Mouse (Mus musculus) thymus, postnatal 4 days (tissue): Measurements from ENCODE around the gene C8b.

Experiments
- DNase-seq: peaks from one replicate; pipeline ENCODE4 v3.0.0; 2021

Gene C8b

DNA sequence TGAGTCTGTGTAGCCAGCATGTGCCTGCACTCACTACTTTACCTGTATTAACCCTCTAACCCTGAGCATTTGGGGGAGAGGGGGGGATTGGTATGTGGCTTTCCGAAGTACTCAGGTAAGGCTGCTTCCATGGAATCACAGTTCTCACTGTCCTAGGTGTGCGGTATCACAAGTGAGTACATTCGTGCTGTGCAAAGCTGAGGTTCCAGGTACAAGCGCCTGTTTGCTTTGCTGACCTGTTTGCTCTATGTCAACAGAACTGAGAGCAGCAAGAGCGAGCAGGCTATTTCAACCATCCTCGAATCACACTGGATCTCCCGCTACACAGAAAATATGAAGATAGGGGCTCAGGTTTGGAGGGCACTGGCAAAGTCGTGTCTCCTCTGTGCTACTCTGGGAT is at the start of gene C8b:
Gene C8b (plus strand): TSS at position 253 of the 400 bp plus-strand sequence.
- no peak for DNase-seq

DNA sequence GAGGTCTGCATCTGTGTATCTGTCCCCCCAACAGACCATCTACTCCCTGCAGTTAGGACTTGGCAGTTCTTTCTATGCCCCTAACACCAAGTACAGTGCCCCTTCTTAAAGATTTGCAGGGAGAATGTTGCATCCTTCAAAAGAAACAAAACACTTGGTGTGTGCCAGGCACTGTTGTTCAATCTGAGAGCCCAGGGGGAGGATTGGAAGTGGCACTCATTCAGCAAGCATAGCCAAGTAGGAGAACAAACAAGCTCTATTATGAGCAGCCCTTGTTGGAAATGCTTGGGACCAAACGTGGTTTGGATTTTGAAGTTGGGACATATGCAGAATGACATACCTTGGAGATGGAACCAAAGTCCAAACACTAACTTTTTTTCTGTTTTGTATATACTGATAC is 49.6 kb upstream of the C8b start:
- DNase-seq: no peak

DNA sequence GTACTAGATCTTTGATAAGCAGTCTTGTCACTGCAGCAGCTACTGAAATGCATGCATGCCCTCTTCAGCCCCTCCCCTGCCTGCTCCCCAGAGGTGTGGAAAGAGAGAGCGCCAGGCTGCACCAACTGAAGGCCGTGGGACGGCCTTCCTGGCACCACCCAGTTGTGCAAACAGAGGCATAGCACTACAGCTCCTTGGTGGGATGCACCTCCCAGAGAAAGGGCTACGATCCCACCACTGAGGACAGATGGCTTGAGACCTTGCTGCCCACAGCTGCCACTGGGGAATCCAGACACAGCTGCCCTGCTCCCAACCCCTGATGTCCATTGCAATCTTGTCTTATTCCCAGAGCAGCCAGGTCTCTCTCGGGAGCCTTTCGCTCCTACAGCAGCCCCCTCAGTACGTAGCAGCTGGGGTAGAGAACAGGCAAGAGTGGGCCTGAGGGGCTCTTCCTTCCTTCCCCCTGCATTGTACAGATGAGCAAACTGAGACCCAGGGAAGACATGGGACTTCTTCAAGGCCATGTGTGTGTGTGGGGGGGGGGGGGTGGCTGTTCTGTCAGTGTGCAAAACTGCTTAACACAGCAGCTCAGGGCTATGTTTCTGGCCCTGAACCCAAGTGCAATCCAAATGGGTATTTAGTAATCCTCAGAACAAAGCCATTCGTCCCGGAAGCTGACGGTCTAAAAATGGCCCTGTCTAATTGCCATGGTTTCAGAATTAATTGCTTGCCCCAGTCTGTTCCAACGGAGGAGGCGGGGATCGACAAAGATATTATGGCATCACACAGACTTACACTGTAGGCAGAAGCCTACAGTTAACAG is 46.9 kb upstream of the C8b start:
- no peak for DNase-seq

DNA sequence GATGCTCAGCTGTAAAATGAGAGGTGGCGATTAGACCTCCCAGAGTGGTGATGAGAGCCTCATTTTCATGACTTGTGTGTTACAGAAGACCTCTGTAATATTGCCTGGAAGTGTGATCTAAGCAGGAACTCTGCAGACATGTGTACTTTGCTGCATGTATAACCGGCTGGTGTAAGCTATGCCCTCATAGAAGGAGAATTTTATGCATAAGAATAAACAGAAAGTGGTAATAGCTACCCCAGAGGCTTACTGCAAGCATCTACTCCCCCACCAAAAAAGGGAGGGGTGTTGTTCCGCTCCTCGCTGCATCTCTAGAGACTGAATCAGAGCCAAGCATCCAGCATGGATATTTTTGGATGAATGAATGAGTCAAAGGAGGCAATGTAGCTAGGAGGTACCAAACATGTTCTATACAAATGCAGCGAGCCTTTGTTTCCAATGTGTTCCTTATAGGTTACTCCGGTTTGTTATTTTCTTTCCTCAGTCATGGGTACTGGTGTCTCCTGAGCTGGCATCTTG is 42.5 kb upstream of the C8b start:
- no peak for DNase-seq

DNA sequence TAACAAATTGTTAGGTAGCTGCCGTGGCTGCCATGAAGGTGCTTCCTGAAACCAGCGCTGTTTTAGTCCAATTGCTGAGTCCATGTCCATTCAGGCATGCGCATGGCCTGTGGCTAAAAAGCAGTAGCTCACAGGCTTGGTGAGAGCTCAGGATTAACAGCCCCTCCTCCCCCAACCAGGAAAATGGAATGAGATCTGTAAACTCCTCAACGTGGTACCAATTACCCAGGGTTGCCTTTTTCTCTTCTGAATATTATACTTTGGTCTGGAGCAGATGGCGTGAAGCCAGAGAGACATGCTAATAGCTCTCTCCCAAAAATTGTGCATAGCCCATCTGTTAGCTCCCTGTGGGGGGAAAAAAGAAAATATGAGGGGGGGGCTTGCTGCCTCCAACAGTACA is 41.9 kb upstream of the C8b start:
- DNase-seq: no peak

DNA sequence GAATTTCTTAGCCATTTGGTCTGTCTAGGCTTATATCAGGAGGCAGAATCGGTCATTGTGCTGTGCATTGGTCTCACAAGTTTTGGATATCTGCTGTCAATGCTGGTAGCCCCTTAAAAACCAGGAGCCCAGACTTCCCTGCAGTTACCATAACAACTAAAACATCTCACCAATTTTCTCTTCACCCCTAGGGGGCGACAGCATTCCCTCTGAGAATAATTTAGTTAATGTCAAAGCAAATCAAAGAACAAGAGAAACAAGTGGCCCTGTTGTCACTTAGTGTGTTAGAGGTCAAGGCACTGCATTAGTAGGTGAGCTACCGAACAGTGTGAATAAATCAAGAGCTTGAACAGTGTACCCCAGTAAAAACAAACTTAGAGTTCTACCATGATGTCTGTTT is 40.4 kb upstream of the C8b start:
- no peak for DNase-seq

DNA sequence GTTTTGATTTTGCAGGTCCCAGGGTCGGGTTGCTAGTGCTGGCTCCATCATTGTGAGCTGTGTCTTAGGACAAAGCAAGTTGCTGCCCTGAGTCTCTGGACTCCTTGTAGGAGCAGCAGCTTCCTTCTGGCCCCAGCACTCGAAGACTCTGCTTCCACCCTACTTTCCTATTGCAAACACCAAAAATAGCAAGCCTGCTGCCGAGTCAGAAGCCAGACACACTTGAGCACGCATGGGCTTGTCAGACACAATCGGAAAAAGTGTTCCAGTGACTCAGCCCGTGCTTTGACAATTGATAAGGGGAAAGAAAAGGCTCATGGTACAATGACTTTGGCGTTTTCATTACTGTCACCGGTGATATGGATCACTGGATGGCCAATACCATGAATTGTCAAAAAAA is 36.9 kb upstream of the C8b start:
- no peak for DNase-seq

DNA sequence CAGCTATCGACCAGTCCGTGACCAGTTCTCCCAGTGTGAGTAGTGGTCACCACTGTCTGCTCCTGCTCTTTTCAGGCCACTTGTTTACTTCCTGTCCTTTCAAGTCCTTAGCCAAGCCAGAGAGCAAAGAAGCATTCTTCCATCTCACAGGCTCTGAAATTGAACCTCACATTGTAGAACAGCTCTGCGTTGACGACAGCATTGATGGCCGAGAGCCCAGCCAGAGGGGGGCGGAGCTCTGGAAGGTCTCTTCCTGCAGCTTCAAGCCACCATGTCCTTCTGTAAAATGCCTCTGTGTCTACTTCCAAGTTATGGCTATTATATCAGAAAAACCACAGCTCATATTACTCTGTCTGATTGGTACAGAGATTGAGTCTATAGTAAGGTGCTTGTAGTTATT is 19.6 kb upstream of the C8b start:
- DNase-seq: no peak

DNA sequence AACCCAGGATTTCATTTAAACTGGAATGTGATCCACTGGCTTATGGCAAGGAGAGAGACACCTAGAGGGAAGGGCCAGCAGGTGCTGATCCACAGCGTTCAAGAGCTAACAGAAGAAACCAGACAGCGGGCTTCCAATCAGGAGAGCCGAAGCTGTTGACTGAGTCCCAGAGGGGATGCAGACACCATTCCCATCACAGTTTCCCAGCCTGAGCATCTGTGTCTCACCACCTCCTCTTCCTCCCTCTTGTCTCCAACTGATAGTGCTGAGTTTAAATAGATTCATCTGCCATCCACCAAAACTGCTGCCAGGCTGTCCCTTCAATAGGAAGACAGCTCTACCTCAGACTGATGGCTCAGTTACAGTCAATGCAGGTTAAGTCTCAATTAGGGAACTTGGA is 12.0 kb upstream of the C8b start:
- DNase-seq: no peak

DNA sequence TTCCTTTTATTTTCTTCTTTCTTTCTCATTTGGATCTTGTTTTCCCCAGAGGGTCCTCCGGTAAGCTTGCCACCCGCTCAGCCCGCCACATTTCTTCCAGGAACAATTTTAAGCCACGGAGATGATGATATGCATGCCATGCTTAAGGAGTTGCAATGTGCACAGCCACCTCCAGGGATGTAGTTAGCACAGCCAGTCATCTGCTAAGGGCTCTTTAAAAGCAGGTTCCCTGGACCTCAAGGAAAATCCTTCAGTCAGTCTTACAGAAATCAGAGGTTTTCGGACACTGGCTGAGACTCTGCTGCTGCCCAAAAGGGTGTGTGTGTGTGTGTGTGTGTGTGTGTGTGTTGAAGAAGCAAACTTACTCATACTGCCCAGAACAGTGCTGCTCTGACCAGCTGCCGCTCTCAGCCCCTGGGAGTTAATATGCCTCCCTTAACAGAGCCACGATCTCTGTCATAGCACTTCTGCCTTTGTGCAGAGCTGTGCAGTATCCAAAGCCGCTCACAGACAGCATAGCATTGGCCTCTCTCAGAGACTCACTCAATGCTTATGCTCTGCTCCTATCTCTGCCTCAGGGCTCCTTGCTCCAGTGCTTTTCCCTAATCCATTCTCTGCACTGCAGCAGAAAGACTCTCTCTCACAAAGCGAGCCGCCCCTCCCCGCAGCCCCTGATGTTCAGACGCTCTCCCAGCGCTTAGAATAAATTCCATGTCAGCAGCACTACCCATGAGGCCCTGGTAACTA is 5.1 kb upstream of the C8b start:
- DNase-seq: no peak

DNA sequence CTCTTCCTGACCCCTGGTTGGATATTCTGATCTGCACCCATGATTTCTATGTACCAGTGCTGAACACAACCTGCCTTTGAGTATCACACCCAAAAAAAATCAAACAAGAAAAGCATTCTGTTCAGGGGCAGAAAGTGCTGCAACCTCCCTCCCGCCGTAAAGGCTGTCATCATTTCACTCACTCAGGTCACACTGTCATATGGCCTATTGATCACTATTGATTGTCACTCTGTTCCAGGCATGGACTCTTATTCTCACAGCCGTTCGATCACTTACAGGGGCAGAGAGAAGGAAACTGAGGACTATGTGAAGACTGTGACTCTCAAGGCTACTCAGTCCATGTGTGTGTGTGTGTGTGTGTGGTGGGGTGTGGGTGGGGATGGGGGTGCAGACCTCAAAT is 2.1 kb downstream of the C8b start:
- no peak for DNase-seq

DNA sequence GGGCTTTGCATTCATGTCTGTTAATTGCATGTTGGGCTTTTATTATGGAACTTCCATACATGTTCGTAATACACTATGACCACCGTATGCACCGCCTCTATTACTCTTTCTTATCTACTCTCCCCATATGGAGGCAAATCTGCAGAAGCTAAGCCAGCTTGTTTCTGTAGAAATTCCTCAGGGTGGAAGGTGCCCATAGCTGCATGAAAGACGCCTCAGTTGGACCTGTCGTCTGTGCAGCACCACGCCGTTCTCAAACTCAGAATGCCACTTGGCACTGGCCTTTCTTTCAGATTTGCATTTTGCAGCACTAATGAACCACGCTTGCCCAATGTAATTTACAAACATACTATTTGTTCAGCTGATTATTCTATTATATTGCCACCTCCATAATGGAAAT is 3.5 kb downstream of the C8b start:
- no peak for DNase-seq

DNA sequence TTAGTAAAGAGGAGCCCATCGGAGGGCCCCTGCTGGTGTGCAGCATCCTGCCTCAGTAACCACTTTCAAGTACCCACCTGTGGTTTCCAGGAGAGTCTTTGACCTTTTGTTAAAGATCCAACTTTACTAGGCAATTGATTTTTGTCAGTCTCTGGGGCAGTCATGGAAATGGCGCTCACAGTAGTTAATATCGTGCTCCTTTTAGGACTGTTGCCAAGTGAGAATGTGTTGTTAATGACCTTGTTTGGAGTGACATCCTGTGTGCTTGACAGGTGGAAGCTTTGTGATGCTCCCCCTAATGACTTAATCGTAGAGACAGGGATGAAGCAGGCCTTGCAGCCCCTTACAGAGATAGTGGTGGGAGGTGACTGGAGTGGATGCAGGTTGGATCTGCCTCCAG is 4.2 kb downstream of the C8b start:
- no peak for DNase-seq

DNA sequence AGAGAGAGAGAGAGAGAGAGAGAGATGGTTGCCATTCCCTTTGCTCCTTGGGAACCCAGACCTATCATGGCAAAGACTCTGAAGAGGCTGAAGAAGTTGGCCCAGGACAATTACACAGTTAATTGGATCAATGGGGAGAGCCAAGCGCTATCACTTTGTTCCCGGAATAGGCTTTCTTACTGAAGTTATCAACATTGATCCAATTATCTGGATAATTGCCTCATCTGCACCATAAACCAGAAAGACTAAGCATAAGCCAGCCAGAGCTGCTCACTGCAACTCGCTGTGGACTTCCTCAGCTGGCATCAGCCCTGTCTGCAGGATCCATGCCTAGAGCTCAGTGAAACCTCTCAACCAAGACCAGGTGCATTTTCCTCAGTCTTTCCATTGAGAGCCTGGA is 9.5 kb downstream of the C8b start:
- DNase-seq: no peak

DNA sequence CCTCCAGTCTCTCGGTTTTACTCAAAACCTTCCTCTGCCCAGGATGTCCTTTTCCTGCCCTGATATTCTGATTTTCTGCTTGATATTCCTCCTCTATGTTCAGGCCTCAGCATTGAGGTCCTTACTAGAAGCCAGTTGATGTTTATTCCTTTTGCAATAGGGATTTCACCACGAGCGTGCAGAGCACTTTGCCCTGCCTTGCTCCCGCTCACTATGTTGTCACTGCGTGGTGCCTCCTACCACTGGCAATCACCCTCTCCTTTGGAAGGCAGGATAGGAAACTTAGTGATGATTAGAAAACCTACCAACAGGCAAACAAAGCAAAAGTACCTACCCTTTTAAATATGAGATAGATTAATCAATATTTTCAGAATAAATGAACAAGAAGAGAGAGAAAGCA is 13.3 kb downstream of the C8b start:
- DNase-seq: no peak

DNA sequence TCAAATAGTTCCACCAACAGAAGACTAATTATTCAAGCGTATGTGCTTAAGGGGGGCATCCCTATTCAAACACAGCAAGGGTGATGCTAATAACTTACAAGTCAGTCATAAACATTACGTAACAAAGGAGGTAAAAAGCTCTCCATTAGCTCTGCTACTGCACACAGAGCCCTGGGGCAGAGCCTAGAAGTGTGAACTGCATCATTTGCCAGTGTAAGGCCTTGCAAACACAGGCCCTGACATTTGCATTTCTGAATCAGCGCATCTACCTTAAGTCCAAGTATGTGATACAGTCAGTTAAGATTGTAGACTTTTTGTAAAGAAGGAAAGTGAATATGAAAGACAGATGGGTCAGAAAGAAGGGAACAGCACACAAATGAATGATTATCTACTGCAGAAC is 15.3 kb downstream of the C8b start:
- DNase-seq: no peak

DNA sequence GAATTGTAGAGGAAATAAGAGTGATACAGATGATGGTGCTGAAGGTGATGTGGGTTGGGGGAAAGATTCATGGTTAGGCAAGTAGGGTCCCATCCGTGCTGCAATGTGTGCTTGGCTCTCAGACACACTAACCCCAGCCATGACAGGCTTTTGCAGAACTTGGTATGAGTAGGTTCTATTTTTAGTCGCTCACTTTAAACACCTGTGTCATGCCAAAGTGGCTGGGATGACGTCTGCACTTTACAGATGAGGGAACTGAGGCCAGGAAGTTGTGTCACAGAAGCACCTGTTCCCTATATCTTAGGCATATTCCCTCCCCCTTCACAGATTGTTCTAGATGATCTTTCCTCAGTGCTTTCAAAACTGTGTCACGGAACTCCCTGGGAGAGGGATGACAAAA is 16.2 kb downstream of the C8b start:
- no peak for DNase-seq

DNA sequence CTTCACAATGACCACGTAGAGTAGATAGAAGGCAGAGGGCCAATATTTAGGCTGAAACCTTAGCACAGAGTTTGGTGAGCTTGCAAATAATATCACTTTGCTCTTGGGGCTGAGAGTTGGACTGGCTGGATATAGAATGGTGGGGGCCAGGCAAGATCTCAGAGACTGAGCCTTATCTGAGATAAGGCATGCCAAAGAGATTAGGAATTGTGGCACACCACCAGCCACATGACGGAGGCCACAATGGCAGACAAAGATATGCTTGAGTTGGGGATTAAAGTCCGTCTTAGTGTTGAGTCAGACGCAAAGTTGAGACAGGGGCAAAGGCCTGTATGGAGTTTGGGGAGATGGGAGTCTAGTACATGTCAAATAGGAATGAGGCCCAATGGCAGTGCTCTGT is 26.0 kb downstream of the C8b start:
- DNase-seq: no peak

DNA sequence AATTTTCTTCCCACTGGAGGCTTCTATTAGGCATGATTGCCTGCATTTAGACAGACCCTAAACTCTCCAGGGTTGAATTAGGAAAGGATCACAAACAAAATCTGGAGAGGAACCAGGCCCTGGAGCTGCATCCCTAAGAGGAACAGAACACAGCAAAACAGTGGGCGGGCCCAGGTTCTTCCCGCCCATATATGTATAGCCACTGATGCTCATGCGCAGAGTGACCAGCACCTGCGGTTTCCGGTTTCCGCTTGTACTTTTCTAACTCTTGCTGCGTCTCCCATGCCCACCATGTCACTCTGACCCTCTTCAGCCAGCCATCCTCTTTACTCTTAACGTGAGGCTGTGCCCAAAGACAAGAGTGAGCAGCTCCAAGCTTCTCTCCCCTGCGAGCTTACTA is 32.8 kb downstream of the C8b start:
- DNase-seq: no peak

DNA sequence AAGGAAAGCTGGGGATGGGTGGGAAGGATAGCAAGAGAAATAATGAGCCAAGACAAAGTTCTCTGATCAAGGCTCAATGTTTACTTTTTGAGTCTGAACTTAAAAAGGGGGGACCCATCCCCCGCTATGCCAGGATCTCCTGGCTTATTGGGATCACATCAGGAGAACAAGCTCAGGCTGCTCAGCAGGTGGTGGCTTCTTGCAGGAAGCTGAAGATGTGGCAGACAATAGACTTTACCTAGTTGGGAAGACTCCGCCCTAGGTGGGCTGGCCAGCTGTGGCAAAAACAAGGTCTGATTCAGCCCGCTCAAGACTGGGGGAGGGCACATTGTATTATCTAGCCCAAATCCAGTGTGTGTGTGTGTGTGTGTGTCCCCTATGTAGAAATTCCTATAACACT is 35.5 kb downstream of the C8b start:
- DNase-seq: no peak

DNA sequence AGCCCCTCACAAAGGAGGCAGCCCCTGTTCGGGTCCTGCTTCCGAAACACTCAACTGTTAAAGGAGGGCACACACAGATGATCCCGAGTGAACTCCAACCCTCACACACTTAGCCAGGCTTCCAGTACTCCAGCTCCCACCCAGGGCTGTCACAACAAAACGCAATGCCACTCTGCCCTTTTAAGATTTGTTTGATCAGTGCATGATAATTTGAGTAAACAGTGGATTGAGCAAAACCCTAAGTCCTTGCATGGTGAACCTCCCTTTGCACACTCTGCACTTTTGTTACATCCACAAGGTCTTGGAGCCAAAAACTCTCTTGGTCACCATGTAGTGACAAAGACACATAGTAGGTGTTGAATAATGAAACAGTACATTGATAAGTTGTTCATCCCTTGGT is 38.0 kb downstream of the C8b start:
- no peak for DNase-seq

DNA sequence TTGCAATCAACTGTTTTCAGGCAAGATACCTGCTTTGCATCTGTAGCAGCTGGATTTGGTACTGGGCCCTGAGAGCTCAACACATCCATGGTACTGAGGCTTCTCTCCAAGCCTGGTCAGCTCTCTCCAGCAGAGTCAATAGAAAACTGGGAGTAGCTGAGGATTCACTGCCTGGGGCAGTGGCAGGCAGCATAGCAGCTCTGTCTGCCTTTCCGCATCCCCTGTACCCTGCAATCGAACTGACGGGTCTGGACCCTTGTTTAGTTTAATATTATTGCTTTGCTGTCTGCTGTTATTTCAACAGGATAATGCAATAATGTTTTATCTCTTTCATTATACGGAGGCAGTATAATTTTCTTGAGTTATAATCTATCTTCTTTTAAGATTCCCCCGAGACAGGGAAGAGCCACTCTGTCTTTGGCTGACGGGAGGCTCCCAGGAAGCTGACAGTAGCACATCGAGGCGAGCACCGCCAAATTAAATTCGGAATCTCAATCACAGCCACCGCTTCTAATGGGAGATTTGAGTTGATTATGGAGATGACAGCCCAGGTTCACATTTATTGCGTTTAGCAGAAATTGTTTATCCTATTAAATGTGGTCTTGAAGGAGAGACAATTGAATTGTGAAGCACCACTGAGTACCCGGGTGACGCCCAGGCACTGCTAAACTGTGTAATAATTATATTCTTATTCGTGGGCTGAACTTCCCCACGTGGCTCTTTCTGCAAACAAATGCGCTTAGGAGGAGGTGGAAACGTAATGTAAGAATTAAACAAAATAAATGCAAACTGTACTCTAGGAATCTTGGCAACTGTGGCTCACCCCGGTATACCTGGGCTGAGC is 39.5 kb downstream of the C8b start:
- DNase-seq: no peak

DNA sequence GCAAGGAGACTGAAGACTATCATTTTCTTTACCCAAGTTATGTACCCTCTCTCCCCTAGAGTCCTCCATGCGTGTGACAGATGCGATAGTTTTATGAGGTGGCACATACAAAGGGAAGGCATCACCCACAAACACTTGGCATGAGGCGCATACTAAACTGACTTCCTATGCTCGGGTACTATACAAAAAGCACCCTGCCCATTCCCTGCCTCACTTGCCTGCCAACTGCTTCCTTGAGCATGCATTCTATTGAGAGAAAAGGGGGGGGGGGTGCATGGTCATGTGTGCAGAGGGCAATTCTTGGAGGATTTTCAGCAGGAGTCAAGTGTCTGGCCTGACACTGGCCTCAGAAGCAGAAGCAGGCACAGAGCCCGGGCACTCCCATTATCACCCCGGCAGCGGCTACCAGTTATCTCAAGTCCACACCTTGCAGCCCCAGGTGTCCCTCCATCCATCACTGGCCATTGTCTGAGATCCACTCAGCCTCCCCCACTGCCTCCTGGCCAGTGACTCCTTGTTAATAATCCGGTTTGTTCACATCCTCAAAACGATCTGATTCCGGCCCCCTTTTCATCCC is 44.7 kb downstream of the C8b start:
- DNase-seq: no peak
